Mouse (Mus musculus) forebrain, embryonic 16.5 days (tissue): ENCODE measurements around the gene Lrpap1. TPM values are rescaled to one million over a fixed set of nuclear protein-coding genes. Genes with fewer than 3 reads are reported as not detected.
A peak's percentile ranks its signal among the peaks of the same experiment; 100 is the strongest.

Source experiments
- ATAC-seq: fragments of 200-750 bp; cut with Nextera tagmentation; 2 replicates; pipeline ENCODE4 v1.8.0; 2017; ENCODE audit warnings: mild to moderate bottlenecking, moderate library complexity
- H3K27ac ChIP-seq: fragments of 300-500 bp; sonication (generic); 2 replicates; pipeline ENCODE4 v1.5.1; 2014; ENCODE audit warnings: low read length, control low read depth
- H3K27me3 ChIP-seq: fragments of 300-500 bp; sonication (generic); replicated peaks from 2 replicates; pipeline ENCODE4 v1.6.1; 2014; ENCODE audit warnings: low read length; ENCODE audit not compliant: control insufficient read depth, insufficient read depth
- H3K36me3 ChIP-seq: fragments of 300-500 bp; sonication (generic); 2 replicates; pipeline ENCODE4 v1.6.1; 2014; ENCODE audit not compliant: control insufficient read depth, insufficient read depth
- H3K4me1 ChIP-seq: fragments of 300-500 bp; sonication (generic); replicated peaks from 2 replicates; pipeline ENCODE4 v1.6.1; 2014; ENCODE audit warnings: low read length; ENCODE audit not compliant: control insufficient read depth, insufficient read depth
- H3K4me2 ChIP-seq: fragments of 300-500 bp; sonication (generic); 2 replicates; pipeline ENCODE4 v1.6.1; 2014; ENCODE audit warnings: mild to moderate bottlenecking, low read length, control low read depth
- H3K4me3 ChIP-seq: fragments of 300-500 bp; sonication (generic); replicated peaks from 2 replicates; pipeline ENCODE4 v1.5.1; 2014; ENCODE audit warnings: mild to moderate bottlenecking, low read length, control low read depth
- H3K9ac ChIP-seq: fragments of 300-500 bp; sonication (generic); replicated peaks from 2 replicates; pipeline ENCODE4 v1.6.1; 2014; ENCODE audit warnings: low read depth, low read length, control low read depth
- H3K9me3 ChIP-seq: fragments of 300-500 bp; sonication (generic); 2 replicates; pipeline ENCODE4 v1.6.1; 2016; ENCODE audit warnings: low read length; ENCODE audit not compliant: control insufficient read depth
- WGBS: fragments of 180-500 bp; shearing (Covaris S2); extraction: QIAGEN DNeasy Blood & Tissue Kit; methylation state at CpG from one replicate; pipeline ENCODE4 v1.1.7; 2014; 5-methylcytosine and 5-hydroxymethylcytosine counted together
- polyA plus RNA-seq: library from polyadenylated mRNA; unstranded; fragments of >200 nt; fragmentation: Nextera tagmentation; extraction: Ambion mirVana; gene quantifications from 2 replicates; pipeline ENCODE4 v1.2.1, GENCODE M21; 2015

The Lrpap1 gene
- polyA plus RNA-seq, 1 experiment from 2014 or later, result 155 TPM

DNA sequence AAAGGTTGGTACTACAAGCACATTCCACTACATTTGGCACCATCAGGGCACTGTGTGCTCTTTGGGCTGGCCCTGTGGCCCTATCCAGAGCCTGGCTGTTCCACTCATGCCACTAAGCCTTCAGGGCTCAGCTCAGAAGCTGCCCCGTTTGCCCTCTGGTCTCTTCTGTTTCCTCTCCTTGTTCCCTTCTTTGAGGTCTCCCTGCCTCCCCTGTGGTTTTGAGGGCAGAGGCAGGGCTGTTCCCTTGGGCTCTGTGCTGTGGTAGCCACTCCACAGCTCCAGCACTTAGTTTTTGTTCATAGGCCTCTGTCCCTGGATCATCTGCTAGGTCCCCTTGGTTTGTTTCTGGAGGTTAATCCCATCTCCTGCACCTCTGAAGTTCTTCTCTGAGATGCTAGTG, 37.3 kb upstream of the Lrpap1 start:
- ATAC-seq, result no peak
- Histone ChIP-seq H3K4me2 (no peak overlapping the region), H3K36me3 (no peaks in the 10 kb centered on the region), H3K9ac (no peak overlapping the region), H3K9me3 (no peaks in the 10 kb centered on the region), H3K27ac (no peak overlapping the region), H3K4me3 (no peak overlapping the region), H3K4me1 (peaks cover 57% of the 10 kb centered on the region), H3K27me3 (no peaks in the 10 kb centered on the region)
- 13% methylated on average over 1 of the region's 1 CpGs for WGBS

DNA sequence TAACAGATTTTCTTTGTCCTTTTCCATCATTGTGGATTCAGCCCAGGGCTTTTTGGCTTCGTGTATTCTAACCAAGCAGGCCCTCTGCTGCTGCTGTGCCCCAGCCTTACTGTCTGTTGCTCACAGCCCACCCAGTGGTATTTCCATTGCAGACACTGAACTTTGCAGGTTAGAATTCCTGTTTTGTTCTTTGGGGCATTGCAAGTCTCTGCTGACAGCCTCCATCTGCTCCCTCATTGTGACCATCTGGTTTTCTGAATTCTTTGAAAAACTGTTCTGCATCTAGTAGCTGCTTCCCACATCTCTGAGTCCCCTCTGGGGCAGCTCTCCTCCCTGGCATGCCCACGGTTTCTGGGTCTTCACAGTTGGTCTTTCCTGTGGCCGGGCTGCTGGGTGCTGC, 35.8 kb upstream of the Lrpap1 start:
- peak overlapping the region; percentile 82 for H3K27ac ChIP-seq
- H3K4me1 ChIP-seq, result peaks cover 52% of the 10 kb centered on the region
- peak; percentile 64 for ATAC-seq

DNA sequence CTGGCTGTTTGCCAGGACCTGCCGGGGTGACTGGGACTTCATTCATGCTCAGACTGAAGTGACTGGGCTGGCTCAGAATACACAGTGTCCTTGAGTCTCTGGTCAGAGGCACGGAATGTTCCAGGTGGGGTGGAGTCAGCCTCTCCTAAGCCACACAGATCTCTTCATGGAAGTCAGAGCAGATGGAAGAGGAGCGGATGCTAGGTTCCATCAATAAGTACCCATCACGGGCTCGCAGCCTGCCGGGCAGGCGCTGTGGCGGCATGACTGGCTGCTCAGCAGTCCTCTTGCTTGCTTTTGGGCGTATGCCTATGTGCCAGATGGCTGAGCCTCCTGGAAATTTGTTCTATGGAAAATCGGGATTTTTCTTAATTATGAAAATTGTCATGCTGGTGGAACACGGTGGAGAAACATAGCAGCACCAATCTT, 32.6 kb upstream of the Lrpap1 start:
- Histone ChIP-seq H3K9me3 (no peaks in the 10 kb centered on the region), H3K4me1 (peaks cover 45% of the 10 kb centered on the region), H3K4me2 (no peak overlapping the region), H3K27ac (peak overlapping the region; percentile 91), H3K36me3 (no peaks in the 10 kb centered on the region), H3K4me3 (no peak overlapping the region), H3K9ac (no peak overlapping the region), H3K27me3 (no peaks in the 10 kb centered on the region)
- 44% methylated on average over 11 of the region's 11 CpGs for whole genome bisulfite sequencing
- ATAC-seq, result peak; percentile 70

More for the DNA sequence above, 35.8 kb upstream of the Lrpap1 start:
- Histone ChIP-seq H3K4me2 (no peak overlapping the region), H3K36me3 (no peaks in the 10 kb centered on the region), H3K9me3 (no peaks in the 10 kb centered on the region), H3K9ac (no peak overlapping the region), H3K4me3 (no peak overlapping the region), H3K27me3 (no peaks in the 10 kb centered on the region)
- 19% methylated on average over 3 of the region's 3 CpGs for WGBS

DNA sequence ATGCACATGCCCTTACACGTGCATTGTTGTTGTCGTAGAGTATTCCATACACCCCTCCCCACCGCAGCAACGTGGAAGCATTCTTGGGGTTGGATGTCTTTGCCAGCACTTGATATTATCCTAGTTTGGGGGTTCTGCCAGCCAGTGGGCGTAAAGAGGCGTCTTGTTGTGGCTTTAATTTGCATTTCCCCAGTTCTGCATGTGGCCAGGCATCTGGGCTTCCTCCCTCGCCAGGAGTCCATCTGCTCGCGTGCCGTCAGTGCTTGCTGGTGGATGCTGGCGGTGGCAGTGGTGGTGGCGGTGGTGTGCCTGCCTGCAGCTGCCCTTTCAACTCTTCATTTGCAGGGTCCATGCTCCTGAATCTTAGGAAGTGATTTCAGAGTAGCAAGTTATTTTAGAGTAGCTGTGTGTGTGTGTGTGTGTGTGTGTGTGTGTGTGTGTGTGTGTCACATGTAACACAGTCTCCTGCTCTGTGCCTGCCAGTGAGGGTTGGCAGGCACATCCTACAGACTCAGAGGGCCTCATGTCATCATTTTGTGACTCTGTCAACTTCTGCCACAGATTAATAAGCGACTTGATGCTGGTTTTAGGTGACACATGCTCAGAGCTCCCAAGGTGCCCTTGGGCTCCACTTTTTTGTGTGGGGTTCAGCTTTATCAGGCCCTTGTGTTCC, 32.1 kb upstream of the Lrpap1 start:
- Histone ChIP-seq H3K4me3 (no peak overlapping the region), H3K4me2 (no peak overlapping the region), H3K36me3 (no peaks in the 10 kb centered on the region), H3K27ac (peak overlapping the region; percentile 91), H3K9me3 (no peaks in the 10 kb centered on the region), H3K4me1 (peaks cover 42% of the 10 kb centered on the region), H3K9ac (no peak overlapping the region), H3K27me3 (no peaks in the 10 kb centered on the region)
- peak; percentile 69 for ATAC-seq
- WGBS, result 28% methylated on average over 13 of the region's 13 CpGs

DNA sequence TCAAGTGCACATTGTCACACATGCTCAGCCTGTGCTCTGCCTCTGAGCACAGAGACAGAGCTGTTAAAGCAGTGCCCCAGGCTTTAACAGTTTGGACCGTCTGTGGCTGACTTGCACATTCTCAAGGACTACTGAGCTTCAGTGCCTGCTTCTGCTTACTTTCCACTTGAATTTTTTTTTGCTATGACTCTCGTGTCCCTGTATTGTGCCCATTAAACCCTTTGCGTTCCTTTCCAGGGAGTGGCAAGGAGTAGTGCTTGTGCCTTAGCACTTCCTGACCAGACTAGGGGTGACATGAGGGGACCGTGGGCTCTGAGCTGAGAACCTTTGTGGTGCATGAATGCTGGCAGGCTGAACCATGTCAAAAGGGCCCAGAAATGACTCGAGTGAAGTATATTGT, 30.3 kb upstream of the Lrpap1 start:
- Histone ChIP-seq H3K4me3 (no peak overlapping the region), H3K9ac (no peak overlapping the region), H3K4me2 (no peak overlapping the region), H3K36me3 (no peaks in the 10 kb centered on the region), H3K27ac (no peak overlapping the region), H3K4me1 (peaks cover 37% of the 10 kb centered on the region), H3K27me3 (no peaks in the 10 kb centered on the region), H3K9me3 (no peaks in the 10 kb centered on the region; the same call in 1 of the 2 replicates)
- ATAC-seq, result no peak
- 68% methylated on average over 5 of the region's 5 CpGs for WGBS

DNA sequence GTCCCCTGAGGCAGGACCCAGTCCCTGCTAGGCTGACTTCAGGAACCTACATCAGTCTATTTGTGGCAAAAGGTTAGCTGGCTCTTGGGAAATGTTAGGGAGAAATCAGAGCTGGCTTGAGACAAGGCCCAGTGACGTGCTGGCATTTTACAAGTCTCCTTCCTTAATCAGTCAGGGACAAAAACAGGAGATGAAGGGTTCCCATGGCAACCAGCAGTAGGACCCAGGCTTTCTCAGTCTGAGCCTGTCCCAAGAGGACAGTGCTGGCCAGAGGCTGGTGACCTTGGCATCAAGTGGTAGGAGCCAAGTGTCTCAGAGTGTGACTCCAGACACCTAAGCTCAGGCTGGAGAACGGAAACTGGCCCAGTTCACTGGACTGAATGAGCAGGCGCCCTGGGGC, 28.7 kb upstream of the Lrpap1 start:
- Histone ChIP-seq H3K9me3 (no peaks in the 10 kb centered on the region; the same call in 1 of the 2 replicates), H3K27me3 (no peaks in the 10 kb centered on the region), H3K36me3 (no peaks in the 10 kb centered on the region), H3K27ac (no peak overlapping the region), H3K9ac (no peak overlapping the region), H3K4me1 (peaks cover 34% of the 10 kb centered on the region), H3K4me3 (no peak overlapping the region), H3K4me2 (no peak overlapping the region)
- 63% methylated on average over 3 of the region's 3 CpGs for WGBS
- no peak for ATAC-seq

DNA sequence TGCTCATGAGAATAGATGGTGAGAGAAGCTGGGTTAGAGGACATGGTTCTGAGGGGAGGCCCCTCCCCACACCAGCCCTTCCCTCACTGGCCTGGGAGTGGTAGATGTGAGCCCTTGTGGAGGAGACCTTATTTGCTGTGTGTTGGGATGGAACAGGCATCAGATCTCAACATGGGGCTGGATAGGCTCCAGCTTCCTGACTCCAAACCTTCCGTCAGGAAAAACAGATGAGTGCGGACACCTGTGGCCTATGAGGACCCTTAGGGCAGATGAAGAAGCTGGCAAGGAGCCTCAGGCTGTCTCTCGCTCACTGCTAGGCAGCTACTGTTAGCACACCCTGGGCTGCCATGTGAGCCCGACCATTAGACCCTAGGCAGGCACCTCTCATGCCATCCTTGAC, 27.9 kb upstream of the Lrpap1 start:
- Histone ChIP-seq H3K4me1 (peaks cover 34% of the 10 kb centered on the region), H3K4me3 (no peak overlapping the region), H3K9ac (no peak overlapping the region), H3K27me3 (no peaks in the 10 kb centered on the region), H3K4me2 (no peak overlapping the region), H3K27ac (no peak overlapping the region), H3K9me3 (no peaks in the 10 kb centered on the region; the same call in 1 of the 2 replicates), H3K36me3 (no peaks in the 10 kb centered on the region)
- ATAC-seq, result no peak
- WGBS, result 71% methylated on average over 4 of the region's 4 CpGs

DNA sequence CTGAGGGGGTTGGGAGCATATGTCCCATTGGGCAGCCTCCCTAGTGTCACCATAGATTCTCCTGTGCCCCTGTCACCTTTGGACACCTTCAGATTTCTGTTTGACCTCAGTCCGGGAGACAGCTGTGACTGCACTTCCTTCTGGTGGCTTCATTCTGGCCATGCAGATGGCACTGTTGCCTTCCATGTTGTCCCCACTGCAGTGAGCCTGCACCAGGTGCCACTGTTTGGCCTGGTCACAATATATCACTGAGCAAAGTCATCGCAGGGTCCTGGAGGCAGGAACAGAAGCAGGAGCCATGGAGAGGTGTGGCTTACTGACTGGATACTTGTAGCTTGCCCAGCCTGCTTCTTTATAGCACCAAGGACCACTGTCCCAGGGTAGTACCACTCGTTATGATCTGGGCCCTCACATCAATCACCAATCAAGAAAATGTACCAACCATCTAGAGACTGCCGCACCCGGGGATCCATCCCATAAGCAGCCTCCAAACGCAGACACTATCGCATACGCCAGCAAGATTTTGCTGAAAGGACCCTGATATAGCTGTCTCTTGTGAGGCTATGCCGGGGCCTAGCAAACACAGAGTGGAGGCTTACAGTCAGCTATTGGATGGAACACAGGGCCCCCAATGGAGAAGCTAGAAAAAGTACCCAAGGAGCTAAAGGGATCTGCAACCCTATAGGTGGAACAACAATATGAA, 26.9 kb upstream of the Lrpap1 start:
- H3K27me3 ChIP-seq, result no peaks in the 10 kb centered on the region
- H3K4me3 ChIP-seq, result no peak overlapping the region
- no peak overlapping the region for H3K27ac ChIP-seq
- no peak overlapping the region for H3K9ac ChIP-seq
- H3K9me3 ChIP-seq, result no peaks in the 10 kb centered on the region; the same call in 1 of the 2 replicates
- no peak overlapping the region for H3K4me2 ChIP-seq
- H3K4me1 ChIP-seq, result peaks cover 24% of the 10 kb centered on the region
- no peaks in the 10 kb centered on the region for H3K36me3 ChIP-seq
- ATAC-seq, result no peak
- 94% methylated on average over 9 of the region's 9 CpGs for WGBS

DNA sequence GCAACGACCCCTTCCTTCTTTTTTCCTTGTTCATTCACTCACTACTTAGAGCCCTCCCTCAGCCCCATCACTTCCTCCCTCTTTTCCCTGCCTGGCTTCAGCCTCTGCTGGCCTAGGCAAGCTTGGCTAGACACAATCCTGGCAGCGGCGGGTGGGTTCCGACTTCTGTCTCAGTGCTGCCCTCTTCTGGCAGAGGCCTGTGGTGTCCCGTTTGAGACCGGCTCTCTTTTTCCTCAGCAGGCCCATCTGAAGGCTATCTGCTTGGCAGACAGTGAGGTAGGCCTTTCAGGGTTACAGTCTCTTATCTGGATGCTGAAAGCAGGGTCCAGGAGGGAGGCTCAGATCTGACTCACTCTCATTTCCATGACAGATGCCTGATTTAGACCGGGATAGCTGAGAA, 26.2 kb upstream of the Lrpap1 start:
- no peak overlapping the region for H3K4me2 ChIP-seq
- H3K9ac ChIP-seq, result no peak overlapping the region
- H3K27ac ChIP-seq, result no peak overlapping the region
- no peaks in the 10 kb centered on the region for H3K36me3 ChIP-seq
- no peak overlapping the region for H3K4me3 ChIP-seq
- H3K4me1 ChIP-seq, result peaks cover 20% of the 10 kb centered on the region
- H3K9me3 ChIP-seq, result no peaks in the 10 kb centered on the region; the same call in 1 of the 2 replicates
- H3K27me3 ChIP-seq, result no peaks in the 10 kb centered on the region
- 6% methylated on average over 7 of the region's 7 CpGs for WGBS
- 0 out of 2 replicates have a peak, but pooled peaks have one; percentile 30 for ATAC-seq
